Mouse (Mus musculus): ENCODE results near the gene Srebf1.

- TF ChIP-seq POLR2A (IDR thresholded peaks at IDR 0.05; ENCODE audit: extremely low read depth, insufficient read depth, low read length), result peak; percentile 48; the same call in 1 of the 2 replicates
- no peak for TF ChIP-seq CTCF (IDR thresholded peaks at IDR 0.05; ENCODE audit: low read depth, low read length)
Measured at GRCm38 (mm10) chr11:60220291-60220804, 2.0 kb downstream of the Srebf1 start.

Measured in liver, adult 2 months (tissue).